Mouse (Mus musculus) CH12.LX (cell line): Measurements from ENCODE around the gene Pcdh9.
A peak's percentile ranks its signal among the peaks of the same experiment; 100 is the strongest.

Experiments
- CHD2 ChIP-seq: IDR thresholded peaks from 2 replicates; pipeline ENCODE4 v1.6.1; 2011; ENCODE audit warnings: low read length, improper control_type of control experiment
- CTCF ChIP-seq, 2 experiments: IDR thresholded peaks in 1 of 2; conservative IDR thresholded peaks in 1 of 2; 2 replicates each; pipeline ENCODE4 v1.5.1; 2011 to 2012; ENCODE audit warnings: low read depth in 2 of 2, low read length in 2 of 2, improper control_type of control experiment in 1 of 2, inconsistent platforms in 1 of 2, mild to moderate bottlenecking in 1 of 2, moderate library complexity in 1 of 2
- JUN ChIP-seq: IDR thresholded peaks from 2 replicates; pipeline ENCODE4 v1.6.1; 2011; ENCODE audit warnings: low read depth, mild to moderate bottlenecking, low read length, improper control_type of control experiment, moderate library complexity; ENCODE audit not compliant: insufficient read depth
- MAX ChIP-seq: IDR thresholded peaks from 2 replicates; pipeline ENCODE4 v1.6.1; 2011; ENCODE audit warnings: low read length, improper control_type of control experiment
- POLR2A ChIP-seq: IDR thresholded peaks from 2 replicates; pipeline ENCODE4 v1.6.1; 2011; ENCODE audit warnings: low read depth, mild to moderate bottlenecking, improper control_type of control experiment, low read length

DNA sequence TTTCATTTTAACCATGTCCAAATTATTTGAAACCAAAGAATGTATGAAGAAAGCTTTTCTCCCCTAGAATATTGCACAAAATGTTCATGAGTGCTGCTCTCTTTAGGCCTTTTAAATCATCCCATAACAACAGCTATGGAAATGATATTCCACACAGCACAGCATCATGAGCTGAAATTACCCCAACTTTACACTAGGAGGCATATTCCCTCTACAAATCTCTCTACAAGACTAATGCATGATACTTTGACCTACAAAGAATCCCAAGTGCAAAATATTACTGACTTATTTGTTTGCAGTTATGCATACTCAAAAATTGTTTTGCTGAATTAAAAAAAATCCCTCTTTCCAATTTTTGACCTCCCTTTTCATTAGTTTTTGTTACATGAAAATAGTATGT lies 573.1 kb downstream of the Pcdh9 start:
- TF ChIP-seq JUN: no peak
- peak in 1 of 2 experiments; percentile 63; a peak in 2 of 4 replicates for TF ChIP-seq CTCF (conservative IDR thresholded peaks at IDR 0.05 in 1 of 2, IDR thresholded peaks at IDR 0.05 in 1 of 2; ENCODE audit: low read depth in 2 of 2, low read length in 2 of 2)
- no peak for TF ChIP-seq CHD2
- no peak for TF ChIP-seq POLR2A
- no peak for TF ChIP-seq MAX
